Mouse (Mus musculus) thymus, adult 2 months (tissue): ENCODE measurements around the gene Kitl. TPM values are rescaled to one million over a fixed set of nuclear protein-coding genes. Genes with fewer than 3 reads are reported as not detected.

Source experiments
- DNase-seq: peaks from one replicate; pipeline ENCODE4 v3.0.0; 2021
- H3K27ac ChIP-seq: fragments of 200-500 bp; 2 replicates; pipeline ENCODE4 v1.5.1; 2012; ENCODE audit warnings: low read length, control low read depth; ENCODE audit not compliant: control insufficient read depth, insufficient read depth
- H3K27me3 ChIP-seq: fragments of 200-500 bp; 2 replicates; pipeline ENCODE4 v1.6.1; 2012; ENCODE audit warnings: mild to moderate bottlenecking, low read length, moderate library complexity, mixed read lengths; ENCODE audit not compliant: control insufficient read depth, insufficient read depth
- H3K36me3 ChIP-seq: fragments of 200-500 bp; 2 replicates; pipeline ENCODE4 v1.6.1; 2012; ENCODE audit warnings: mild to moderate bottlenecking, low read length, moderate library complexity; ENCODE audit not compliant: control insufficient read depth, insufficient read depth
- H3K4me1 ChIP-seq: fragments of 200-500 bp; replicated peaks from 2 replicates; pipeline ENCODE4 v1.6.1; 2012; ENCODE audit warnings: low read length; ENCODE audit not compliant: control insufficient read depth, insufficient read depth
- H3K4me3 ChIP-seq: fragments of 200-500 bp; 2 replicates; pipeline ENCODE4 v1.5.1; 2012; ENCODE audit warnings: mild to moderate bottlenecking, low read length, control low read depth, moderate library complexity; ENCODE audit not compliant: control insufficient read depth, insufficient read depth
- CTCF ChIP-seq: fragments of 200-500 bp; IDR thresholded peaks from 2 replicates; pipeline ENCODE4 v1.5.1; 2012; ENCODE audit warnings: mild to moderate bottlenecking, control low read depth, low read length, moderate library complexity, borderline replicate concordance; ENCODE audit not compliant: control insufficient read depth, poor library complexity, insufficient read depth; ENCODE audit errors: extremely low read depth
- POLR2A ChIP-seq: fragments of 200-500 bp; IDR thresholded peaks from 2 replicates; pipeline ENCODE4 v1.6.1; 2012; ENCODE audit warnings: mild to moderate bottlenecking, low read length, control low read depth, moderate library complexity; ENCODE audit not compliant: control insufficient read depth, poor library complexity, insufficient read depth; ENCODE audit errors: extremely low read depth
- WGBS: fragments of 180-500 bp; shearing (Covaris S2); methylation state at CpG from one replicate; pipeline ENCODE4 v1.1.7; 2018; 5-methylcytosine and 5-hydroxymethylcytosine counted together
- polyA plus RNA-seq: library from polyadenylated mRNA; depleted of rRNA; stranded (reverse); fragments of >200 nt; gene quantifications from 2 replicates; pipeline ENCODE4 v1.2.3, GENCODE M21; 2012

The Kitl gene
- polyA plus RNA-seq, 1 experiment: 13.4 TPM

GRCm38 (mm10) chr10:100055082-100055481, 39.7 kb downstream of the Kitl start:
- no peaks in the 10 kb centered on the region for H3K27me3 ChIP-seq
- 96% methylated on average over 2 of the region's 2 CpGs for WGBS
- no peak overlapping the region for H3K4me3 ChIP-seq
- TF ChIP-seq CTCF (no peak), POLR2A (no peak)
- H3K27ac ChIP-seq: no peak overlapping the region
- DNase-seq: no peak
- H3K4me1 ChIP-seq: no peaks in the 10 kb centered on the region
- H3K36me3 ChIP-seq: no peaks in the 10 kb centered on the region

- H3K36me3 ChIP-seq: no peaks in the 10 kb centered on the region
- no peak for DNase-seq
- WGBS: 88% methylated on average over 1 of the region's 1 CpGs
- no peak overlapping the region for H3K27ac ChIP-seq
- TF ChIP-seq CTCF: no peak
- no peak for TF ChIP-seq POLR2A
- H3K4me1 ChIP-seq: no peaks in the 10 kb centered on the region
- H3K4me3 ChIP-seq: no peak overlapping the region
- H3K27me3 ChIP-seq: no peaks in the 10 kb centered on the region
Measured at GRCm38 (mm10) chr10:100057106-100057623, 41.7 kb downstream of the Kitl start.

DNA sequence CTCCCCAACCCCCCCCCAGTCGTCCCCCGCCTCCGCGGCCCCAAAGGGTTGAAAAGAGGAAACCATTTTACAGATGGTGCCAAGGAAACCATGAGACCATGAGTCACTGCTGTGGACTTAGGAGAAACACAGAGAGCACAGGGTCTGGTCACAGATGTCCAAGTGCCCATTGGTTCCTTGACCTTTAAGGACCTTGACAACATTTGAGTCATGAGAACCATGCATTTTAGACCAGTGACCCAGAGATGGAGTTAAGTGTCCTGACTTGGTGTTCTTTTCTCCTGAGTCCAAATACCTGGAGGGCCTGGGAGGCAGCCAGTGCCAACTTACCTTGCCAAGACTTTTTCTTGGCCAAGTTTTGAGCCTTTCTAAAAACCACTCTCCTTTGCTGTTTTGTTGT, 43.9 kb downstream of the Kitl start:
- no peak overlapping the region for H3K4me3 ChIP-seq
- no peak for DNase-seq
- H3K27ac ChIP-seq: no peak overlapping the region
- H3K4me1 ChIP-seq: no peaks in the 10 kb centered on the region
- 82% methylated on average over 4 of the region's 4 CpGs for WGBS
- H3K27me3 ChIP-seq: no peaks in the 10 kb centered on the region
- no peaks in the 10 kb centered on the region for H3K36me3 ChIP-seq
- TF ChIP-seq POLR2A: no peak

- TF ChIP-seq POLR2A (no peak), CTCF (no peak)
- H3K36me3 ChIP-seq: no peaks in the 10 kb centered on the region
- H3K4me1 ChIP-seq: no peaks in the 10 kb centered on the region
- no peak overlapping the region for H3K4me3 ChIP-seq
- 81% methylated on average over 12 of the region's 12 CpGs for WGBS
- no peaks in the 10 kb centered on the region for H3K27me3 ChIP-seq
- no peak for DNase-seq
- no peak overlapping the region for H3K27ac ChIP-seq
Measured at GRCm38 (mm10) chr10:100065529-100066301, 50.3 kb downstream of the Kitl start.

- Histone ChIP-seq H3K27ac (no peak overlapping the region), H3K27me3 (no peaks in the 10 kb centered on the region), H3K4me1 (no peaks in the 10 kb centered on the region), H3K36me3 (no peaks in the 10 kb centered on the region), H3K4me3 (no peak overlapping the region)
- WGBS: 88% methylated on average over 7 of the region's 7 CpGs
- no peak for DNase-seq
- TF ChIP-seq POLR2A: no peak
- no peak for TF ChIP-seq CTCF
Measured at GRCm38 (mm10) chr10:100066374-100066773, 50.9 kb downstream of the Kitl start.

GRCm38 (mm10) chr10:100072641-100073040, 57.2 kb downstream of the Kitl start:
- TF ChIP-seq POLR2A (no peak), CTCF (no peak)
- H3K4me3 ChIP-seq: no peak overlapping the region
- WGBS: 90% methylated on average over 1 of the region's 1 CpGs

More at GRCm38 (mm10) chr10:100072641-100073040, 57.2 kb downstream of the Kitl start:
- Histone ChIP-seq H3K27me3 (no peaks in the 10 kb centered on the region), H3K4me1 (no peaks in the 10 kb centered on the region), H3K27ac (no peak overlapping the region), H3K36me3 (no peaks in the 10 kb centered on the region)
- no peak for DNase-seq
